Mouse (Mus musculus): ENCODE results near the gene Rbp7.
A peak's percentile ranks its signal among the peaks of the same experiment; 100 is the strongest.
"Not testable (repeated sequence)": the region's sequence is repeated elsewhere in the genome, so short reads cannot be mapped to it uniquely, and the experiment has no call there.

Rbp7 gene

GRCm38 (mm10) chr4:149454879-149455278, at the start of gene Rbp7:
TSS of gene Rbp7 (minus strand) at chr4:149454978.
- DNase-seq (ENCODE audit: extremely low spot score, low spot score), result no peak

DNA sequence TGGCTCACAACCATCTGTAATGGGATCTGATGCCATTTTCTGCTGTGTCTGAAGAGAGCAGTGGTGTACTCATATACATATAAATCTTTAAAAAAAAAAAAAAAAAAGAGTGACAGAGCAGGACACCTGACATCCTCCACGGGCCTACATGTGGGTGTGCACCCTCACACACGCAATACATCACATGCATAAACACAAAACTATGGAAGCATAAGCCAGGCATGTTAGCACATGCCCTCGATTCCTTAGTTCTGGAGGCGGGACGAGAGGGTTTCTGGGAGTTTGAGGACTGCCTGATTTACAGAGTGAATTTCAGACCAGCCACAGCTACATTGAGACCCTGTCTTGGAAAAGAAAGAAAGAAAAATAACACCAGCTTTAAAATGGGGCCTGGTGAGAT, 49.6 kb upstream of the Rbp7 start:
- no peak for DNase-seq (ENCODE audit: extremely low spot score, low spot score)

DNA sequence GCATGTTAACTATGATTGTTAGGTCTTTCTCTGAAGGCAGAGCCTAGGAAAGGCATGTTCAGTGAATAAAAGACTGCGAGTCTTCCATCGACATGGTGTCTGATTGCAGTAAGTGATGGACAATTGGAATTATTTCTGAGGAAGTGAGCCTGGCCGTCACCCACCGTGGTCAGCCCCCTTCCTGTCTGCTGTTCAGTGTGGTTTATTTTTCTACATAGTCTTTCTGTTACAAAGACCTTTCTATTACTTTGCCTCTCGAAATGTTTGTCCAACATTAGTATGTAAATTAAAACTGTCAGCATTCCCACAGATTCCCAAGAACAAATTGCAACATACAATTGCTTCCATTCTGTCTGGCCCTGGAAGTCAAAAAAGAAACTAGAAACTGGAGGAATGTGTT, 45.0 kb upstream of the Rbp7 start:
- no peak for DNase-seq (ENCODE audit: extremely low spot score, low spot score)

- DNase-seq (ENCODE audit: extremely low spot score, low spot score), result no peak
Measured at GRCm38 (mm10) chr4:149498901-149499300, 44.1 kb upstream of the Rbp7 start.

GRCm38 (mm10) chr4:149496612-149497011, 41.8 kb upstream of the Rbp7 start:
- DNase-seq (ENCODE audit: extremely low spot score, low spot score), result no peak

DNA sequence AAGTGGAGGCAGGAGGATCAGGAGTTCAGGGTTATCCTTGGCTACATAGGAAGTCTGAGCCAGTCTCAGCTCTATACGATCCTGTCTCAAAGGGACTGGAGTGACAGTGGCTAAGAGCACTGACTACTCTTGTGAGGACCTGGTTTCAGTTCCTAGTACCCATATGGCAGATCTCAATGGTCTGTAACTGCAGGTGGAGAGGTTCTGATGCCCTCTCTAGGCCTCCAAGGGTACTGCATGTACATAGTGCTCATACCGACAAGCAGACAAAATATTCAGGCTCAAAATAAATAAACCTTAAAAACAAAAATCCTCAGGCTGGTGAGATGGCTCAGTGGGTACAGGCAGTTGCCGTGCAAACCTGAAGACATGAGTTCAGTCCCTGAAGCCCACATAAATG, 36.4 kb upstream of the Rbp7 start:
- DNase-seq (ENCODE audit: extremely low spot score, low spot score), result no peak

DNA sequence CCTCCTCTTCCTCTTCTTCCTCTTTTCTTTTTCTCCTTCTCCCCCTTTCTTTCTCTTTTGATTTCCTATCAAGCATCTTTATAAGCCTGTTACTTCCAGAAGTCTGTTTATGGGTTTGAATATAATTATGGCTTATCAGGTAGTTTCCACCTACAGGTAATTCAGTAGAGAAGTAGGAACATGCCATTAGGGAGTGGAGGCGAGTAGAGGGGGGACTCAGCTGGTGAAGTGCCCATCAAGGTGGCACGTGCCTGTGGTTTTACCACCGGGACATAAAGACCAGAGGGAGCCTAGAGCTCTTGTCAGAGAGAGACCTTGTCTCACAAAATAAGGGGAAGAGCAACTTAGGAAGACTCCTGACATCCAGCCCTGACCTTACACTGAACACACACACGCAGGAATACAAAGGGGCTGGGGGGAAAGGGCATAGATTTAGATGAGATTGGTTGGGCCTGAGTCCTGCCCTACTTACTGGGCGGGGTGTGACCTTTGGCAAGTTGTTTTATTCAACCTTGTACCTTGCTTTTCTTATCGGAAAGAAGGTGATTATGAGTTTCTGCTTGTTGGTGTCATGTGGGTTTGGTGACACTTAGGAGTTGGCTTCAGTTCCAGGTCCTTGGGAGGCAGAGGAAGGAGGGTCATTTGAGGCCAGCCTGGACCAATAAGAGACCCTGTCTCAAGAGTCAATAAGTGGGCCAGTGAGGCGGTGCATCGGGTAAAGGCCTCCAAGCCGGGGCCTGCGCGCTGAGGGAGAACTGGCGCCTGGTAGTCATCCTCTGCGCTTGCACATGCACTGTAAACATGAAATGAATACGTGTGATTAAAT, 34.9 kb upstream of the Rbp7 start:
- no peak for DNase-seq (ENCODE audit: extremely low spot score, low spot score)

DNA sequence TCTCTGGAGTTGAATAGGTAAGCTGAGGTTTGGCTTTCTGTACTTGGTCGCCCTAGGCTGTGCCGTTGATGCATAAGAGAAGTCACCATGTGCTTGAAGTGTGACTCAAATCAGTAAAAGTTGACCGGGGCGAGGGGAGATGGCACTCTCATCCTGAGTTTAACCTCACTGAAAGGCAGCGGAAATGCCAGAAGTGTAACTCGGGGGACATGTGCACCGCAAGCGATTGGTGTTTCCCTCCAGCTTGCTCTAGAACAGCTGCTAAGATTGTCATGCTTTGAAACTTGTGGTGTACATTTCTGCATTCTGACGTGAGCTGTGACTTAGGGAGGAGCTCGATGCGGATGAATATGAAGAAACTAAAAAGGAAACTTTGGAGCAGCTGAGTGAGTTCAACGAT, 33.0 kb upstream of the Rbp7 start:
- DNase-seq (ENCODE audit: extremely low spot score, low spot score), result no peak

- no peak for DNase-seq (ENCODE audit: extremely low spot score, low spot score)
Measured at GRCm38 (mm10) chr4:149485825-149486206, 31.0 kb upstream of the Rbp7 start.

DNA sequence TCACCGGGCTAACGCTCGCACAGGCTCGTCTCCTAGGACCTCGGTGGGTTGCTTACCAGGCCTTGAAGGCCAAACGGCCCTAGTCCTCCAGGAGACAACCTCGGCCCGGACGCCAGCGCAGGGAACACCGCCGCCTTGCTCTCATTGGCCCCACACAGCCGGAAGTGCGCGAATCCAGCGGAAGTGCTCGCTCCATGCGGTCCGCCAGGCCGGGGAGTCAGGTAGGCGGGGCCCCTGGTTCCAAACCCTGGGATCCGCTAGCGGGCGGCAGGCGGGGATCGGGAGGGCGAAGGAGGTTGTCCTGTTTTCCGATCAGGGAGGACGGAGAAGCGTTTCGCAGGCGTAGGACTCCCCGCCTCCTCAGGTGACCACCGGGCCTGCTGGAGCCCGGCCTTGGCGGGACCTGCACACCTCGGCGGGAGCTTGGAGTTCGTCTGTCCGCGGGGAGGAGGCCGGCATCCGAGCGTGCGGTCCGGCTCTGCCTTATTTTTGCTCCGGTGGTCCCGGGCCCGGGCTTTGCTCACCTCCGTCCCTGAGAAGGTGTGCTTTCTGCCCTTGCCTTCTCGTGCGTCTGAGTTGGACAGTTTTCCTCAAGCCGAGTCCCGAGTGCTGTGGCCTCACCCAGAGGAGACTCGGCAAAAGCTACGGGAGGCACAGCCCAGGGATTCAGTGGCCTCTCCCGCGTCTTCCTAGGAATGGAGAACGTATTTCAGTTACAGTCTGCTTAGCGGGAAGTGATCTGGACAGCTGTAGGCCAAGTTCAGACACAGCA, 30.5 kb upstream of the Rbp7 start, which contains the start of the genes Nmnat1 and Lzic:
Gene Nmnat1 (minus strand): TSS at position 150 of the 772 bp plus-strand sequence.
Gene Lzic (plus strand): TSS at position 177 of the 772 bp plus-strand sequence.
- DNase-seq (ENCODE audit: extremely low spot score, low spot score), result peak; percentile 98

DNA sequence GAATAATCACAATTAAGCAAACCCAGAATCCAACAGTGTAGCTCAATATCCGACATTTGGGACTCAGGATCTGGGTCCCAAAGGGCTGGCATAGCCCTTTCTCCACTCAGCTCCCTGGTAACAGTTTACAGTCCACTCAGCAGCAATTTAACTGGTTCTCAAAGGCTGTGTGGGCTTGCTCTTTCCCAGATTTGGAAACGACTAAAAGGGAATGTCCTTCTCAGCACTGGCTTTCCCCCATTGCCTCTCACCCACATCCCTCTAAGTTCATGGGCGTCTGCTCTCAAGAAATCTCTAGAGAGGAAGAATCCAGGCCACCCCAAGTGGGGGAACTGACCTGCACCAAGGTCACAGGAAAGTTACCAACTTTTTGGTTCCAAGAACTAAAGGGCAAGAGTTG, 29.8 kb upstream of the Rbp7 start:
- DNase-seq (ENCODE audit: extremely low spot score, low spot score), result no peak

DNA sequence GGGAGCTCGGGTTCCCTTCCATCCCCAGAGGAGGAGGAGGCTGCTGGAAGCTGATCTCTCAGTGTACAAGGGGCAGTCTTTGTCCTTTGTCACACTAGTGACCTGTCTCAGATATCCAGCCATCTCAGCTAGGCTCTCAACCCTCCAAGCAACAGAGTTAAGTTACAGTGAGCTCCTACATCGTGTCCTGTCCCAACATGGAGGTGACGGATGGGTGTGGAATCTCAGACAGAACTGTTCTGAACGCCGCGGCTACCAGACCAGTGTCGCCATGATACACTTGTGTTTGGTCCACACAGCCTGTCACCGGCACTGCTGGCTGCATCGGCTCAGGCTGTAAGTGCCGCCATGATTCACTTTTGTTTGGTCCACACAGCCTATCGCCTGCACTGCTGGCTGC, 22.3 kb upstream of the Rbp7 start, which contains the start of gene Tmem274:
Gene Tmem274 (plus strand): TSS at position 301 of the 400 bp plus-strand sequence.
- no peak for DNase-seq (ENCODE audit: extremely low spot score, low spot score)

GRCm38 (mm10) chr4:149475096-149475495, 20.3 kb upstream of the Rbp7 start:
- no peak for DNase-seq (ENCODE audit: extremely low spot score, low spot score)

DNA sequence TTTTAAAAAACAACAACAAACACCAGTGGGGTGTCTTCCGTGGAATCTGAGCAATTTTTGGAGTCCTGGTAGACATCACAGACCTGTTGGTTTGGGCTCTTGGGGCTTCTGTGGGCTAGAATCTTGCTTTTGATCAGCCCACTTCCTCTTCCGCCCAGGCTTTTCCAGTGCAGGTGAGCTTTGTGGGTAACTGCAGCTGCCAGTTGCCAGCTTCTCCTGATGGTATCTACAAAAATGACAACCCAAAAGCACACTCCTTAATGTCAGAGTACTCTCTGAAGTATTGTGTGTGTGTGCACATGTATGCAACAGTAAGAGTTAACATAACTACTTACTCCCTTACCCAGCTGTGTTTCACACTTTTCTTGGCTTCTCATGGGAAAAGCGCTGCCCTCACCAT, 14.8 kb upstream of the Rbp7 start:
- no peak for DNase-seq (ENCODE audit: extremely low spot score, low spot score)

DNA sequence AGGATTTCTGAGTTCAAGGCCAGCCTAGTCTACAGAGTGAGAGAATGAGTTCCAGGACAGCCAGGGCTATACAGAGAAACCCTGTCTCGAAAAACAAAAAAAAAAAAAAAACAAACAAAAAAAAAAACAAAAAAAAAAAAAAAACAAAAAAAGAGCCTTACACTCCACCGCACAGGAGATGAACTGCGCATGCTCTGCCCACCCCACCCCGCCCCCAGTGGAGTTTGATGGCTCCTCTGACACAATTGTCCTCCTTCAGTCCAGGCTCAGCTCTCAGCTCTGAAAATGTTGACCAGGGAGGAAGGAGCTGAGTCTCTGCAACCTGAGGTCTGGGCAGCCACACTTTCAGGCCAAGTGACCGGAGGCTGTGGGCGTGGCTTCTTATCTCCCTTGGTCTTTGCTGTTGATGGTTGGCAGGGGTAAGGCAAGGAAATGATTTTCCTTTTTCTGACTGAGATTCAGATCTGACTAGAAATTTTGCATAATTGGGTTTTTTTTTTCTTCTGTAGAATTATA, 8.7 kb upstream of the Rbp7 start:
- no peak for DNase-seq (ENCODE audit: extremely low spot score, low spot score)

DNA sequence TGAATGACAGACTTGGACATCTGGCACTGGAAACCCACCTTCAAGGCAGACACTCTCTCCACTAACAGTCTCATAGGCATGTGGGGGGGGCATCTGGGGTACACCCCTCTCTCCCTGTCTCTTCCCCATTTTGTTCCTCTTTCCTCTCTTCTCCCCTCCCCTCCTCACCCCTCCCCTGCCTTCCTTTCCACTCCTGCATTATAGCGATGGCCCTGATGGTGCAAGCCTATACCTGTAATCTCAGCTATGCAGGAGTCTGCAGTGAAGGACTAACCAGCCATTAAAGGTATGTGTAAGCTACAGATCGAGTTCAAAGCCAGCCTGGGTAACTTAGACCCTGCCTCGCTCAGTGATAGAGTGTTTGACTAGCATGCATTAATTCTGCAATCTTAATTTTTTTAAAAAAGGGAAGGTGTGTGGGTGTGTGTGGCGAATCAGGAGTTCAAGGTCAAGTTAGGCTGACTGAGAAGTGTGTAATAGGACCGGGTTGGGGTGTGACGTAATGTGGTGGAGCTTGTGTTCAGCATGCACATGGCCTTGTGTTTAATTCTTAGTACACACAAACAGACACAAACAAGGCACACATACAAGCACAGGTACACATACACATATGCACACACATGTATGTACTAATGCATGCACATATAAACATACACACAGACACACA, 7.7 kb upstream of the Rbp7 start:
- no peak for DNase-seq (ENCODE audit: extremely low spot score, low spot score)

DNA sequence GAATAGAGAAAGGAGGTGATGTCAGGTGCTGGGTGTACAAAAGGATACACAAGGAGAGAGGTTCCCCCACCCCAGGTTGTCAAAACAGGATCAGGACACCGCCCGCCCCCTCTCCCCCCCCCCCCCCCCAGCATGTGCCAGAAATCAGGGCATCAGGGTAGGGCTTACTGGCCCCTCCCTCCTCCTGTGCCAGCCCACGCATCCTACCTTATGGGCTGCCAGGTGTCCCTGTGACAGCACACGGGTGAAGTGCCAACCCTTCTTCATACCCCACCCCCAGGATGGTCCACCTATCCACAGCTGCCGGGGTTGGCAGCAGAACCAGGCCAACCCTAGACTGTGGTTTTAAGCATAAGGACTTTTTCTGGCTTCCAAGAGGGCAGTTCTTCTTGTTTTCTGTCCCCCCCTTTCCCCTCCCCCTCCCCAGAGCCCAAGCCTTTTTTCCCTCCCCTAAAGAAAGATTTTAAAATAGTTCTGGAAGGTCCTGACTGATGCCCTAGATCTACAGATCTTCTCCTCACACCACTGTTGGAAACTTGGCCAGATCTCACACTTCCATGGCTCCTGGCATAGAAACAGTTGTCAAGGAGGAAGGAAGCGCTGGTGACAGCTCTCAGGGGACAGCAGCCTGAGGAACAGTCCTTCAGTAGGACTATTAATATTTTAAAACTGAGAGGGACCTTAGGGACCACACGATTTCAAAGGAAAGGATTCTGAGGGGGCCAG, 7.0 kb upstream of the Rbp7 start:
- no peak for DNase-seq (ENCODE audit: extremely low spot score, low spot score)

GRCm38 (mm10) chr4:149460475-149460874, 5.7 kb upstream of the Rbp7 start:
- DNase-seq (ENCODE audit: extremely low spot score, low spot score), result not testable (repeated sequence)

- no peak for DNase-seq (ENCODE audit: extremely low spot score, low spot score)
Measured at GRCm38 (mm10) chr4:149459425-149459824, 4.6 kb upstream of the Rbp7 start.

- DNase-seq (ENCODE audit: extremely low spot score, low spot score), result no peak
Measured at GRCm38 (mm10) chr4:149458526-149458925, 3.7 kb upstream of the Rbp7 start.

DNA sequence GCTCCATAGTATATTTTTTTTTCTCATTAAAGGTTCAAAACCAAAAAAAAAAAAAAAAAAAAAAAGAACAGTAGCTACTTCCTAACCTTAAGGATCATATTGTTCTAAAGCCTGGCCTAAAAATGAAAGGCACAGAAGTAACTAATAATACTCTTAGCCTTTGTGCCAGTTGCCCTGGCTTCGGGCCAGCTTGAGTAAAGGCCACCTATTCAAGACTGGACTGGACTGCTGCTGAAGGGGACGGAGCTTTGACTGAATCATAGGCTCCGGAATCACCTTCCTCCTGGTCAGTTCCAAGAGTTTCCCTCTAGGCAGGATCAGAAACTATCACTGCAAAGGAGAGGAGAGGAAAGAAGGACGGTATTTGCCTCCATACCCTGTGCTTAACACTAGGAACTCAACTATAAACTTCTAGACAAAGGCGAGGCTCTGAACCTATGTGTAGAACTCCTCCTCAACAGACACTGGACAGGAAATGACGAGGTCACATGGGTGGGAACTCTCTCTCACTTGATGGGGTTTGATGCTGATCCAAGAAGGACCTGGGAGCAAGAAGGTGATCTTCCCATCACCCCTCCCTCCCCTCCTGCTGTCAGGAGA, 3.2 kb upstream of the Rbp7 start:
- DNase-seq (ENCODE audit: extremely low spot score, low spot score), result no peak

All from neural tube, embryonic 10.5 days (tissue).